Mouse (Mus musculus) brown adipose tissue, adult 24 weeks (tissue): ENCODE measurements around the gene Mettl16. TPM values are rescaled to one million over a fixed set of nuclear protein-coding genes. Genes with fewer than 3 reads are reported as not detected.

Source experiments
- H3K27ac ChIP-seq: fragments of 200-500 bp; replicated peaks from 2 replicates; pipeline ENCODE4 v1.5.1; 2012; ENCODE audit warnings: low read depth, mild to moderate bottlenecking, low read length
- H3K4me1 ChIP-seq: fragments of 200-500 bp; 2 replicates; pipeline ENCODE4 v1.6.1; 2012; ENCODE audit warnings: low read length, mixed read lengths; ENCODE audit not compliant: control insufficient read depth, insufficient read depth, insufficient read length
- H3K4me3 ChIP-seq: fragments of 200-500 bp; 2 replicates; pipeline ENCODE4 v1.5.1; 2012; ENCODE audit warnings: low read depth, mild to moderate bottlenecking, low read length, moderate library complexity; ENCODE audit not compliant: insufficient read depth
- polyA plus RNA-seq: library from polyadenylated mRNA; stranded (reverse); fragments of >200 nt; gene quantifications from 2 replicates; pipeline ENCODE4 v1.2.4, GENCODE M21; 2012; ENCODE audit not compliant: missing spikeins, insufficient read depth, insufficient read length

The Mettl16 gene
- polyA plus RNA-seq, 1 experiment, result 11.1 TPM

DNA sequence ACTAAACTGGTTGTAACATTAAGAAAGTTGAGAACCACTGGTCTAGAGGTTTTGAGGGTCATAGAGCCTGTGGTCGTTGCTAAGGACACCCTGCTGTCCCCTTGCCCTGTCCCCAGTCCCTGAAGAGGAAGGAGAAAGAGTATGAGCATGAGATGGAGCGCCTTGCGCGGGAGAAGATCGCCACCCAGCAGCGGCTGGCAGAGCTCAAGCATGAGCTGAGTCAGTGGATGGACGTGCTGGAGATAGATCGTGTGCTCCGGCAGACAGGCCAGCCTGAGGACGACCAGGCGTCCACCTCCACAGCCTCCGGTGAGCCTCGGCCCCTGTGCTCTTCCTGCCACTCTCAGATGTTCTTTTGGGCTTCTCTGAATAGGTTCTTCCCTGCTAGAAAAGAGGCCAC lies 71.4 kb downstream of the Mettl16 start:
- peaks cover 15% of the 10 kb centered on the region for H3K4me1 ChIP-seq
- no peak overlapping the region for H3K4me3 ChIP-seq
- no peak overlapping the region for H3K27ac ChIP-seq

DNA sequence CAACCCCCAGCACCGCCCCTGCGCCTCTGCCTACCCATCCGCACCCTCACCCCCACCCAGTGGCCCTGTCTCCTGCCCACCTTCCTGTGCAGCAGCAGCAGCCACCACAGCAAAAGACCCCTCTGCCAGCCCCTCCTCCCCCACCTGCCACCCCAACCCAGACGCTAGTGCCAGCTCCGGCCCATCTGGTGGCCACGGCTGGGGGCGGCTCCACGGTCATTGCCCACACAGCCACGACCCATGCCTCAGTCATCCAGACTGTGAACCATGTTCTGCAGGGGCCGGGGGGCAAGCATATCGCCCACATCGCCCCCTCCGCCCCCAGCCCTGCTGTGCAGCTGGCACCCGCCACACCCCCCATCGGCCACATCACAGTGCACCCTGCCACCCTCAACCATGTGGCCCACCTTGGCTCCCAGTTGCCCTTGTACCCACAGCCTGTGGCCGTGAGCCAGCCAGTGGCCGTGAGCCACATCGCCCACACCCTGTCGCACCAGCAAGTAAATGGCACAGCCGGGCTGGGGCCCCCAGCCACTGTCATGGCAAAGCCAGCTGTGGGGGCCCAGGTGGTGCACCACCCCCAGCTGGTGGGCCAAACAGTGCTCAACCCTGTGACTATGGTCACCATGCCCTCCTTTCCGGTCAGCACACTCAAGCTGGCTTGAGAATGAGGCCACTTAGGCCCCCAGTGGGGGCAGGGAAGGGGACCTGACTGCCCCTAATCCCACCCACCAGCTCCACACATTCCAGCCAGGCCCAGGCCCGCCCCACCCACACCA lies 72.2 kb downstream of the Mettl16 start:
- Histone ChIP-seq H3K27ac (0 out of 2 replicates have a peak overlapping the region, but pooled peaks have one; percentile 28), H3K4me3 (no peak overlapping the region), H3K4me1 (peaks cover 15% of the 10 kb centered on the region)

DNA sequence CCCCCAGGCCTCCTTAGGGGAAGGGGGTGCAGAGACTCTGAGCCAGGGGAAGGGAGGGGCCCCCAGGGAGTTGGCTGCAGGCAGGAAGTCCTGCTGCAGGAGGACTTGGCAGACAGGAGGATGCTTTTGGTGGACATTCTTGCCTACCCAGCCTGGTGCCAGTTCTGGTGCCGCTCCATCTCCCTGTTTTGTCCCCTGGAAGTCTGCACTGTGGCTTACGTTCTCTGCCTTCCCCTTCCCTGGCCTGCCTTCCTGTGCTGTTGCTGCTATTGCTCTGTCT lies 72.7 kb downstream of the Mettl16 start:
- H3K4me3 ChIP-seq, result no peak overlapping the region
- peaks cover 15% of the 10 kb centered on the region for H3K4me1 ChIP-seq
- no peak overlapping the region for H3K27ac ChIP-seq

DNA sequence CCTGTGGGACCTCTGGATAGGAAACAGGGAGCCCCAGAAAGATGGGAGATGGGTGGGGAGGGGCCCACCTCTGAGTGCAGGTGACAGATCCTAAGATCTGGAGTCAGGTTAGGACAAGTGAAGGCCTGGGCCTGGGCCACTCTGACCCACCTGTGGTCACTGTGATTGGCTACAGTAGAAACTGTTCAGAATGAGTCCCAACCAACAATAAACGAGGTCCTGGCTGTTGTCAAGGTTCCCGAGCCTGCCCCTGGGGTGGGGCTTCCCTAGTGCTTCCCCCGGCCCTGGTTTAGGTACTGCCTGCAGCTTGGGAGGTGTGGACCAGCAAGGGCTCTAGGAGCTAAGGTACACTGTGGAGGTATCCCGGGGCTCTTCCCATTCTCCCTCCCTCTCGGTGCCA lies 73.1 kb downstream of the Mettl16 start:
- Histone ChIP-seq H3K27ac (no peak overlapping the region), H3K4me3 (no peak overlapping the region)

GRCm38 (mm10) chr11:74845784-74846183 lies 75.2 kb downstream of the Mettl16 start:
- Histone ChIP-seq H3K27ac (no peak overlapping the region), H3K4me3 (no peak overlapping the region), H3K4me1 (peaks cover 9% of the 10 kb centered on the region; the same call in 1 of the 2 replicates)

More for the DNA sequence above, 73.1 kb downstream of the Mettl16 start:
- peaks cover 15% of the 10 kb centered on the region for H3K4me1 ChIP-seq

GRCm38 (mm10) chr11:74847919-74848521 lies 77.4 kb downstream of the Mettl16 start:
- H3K4me3 ChIP-seq, result no peak overlapping the region
- H3K4me1 ChIP-seq, result peaks cover 5% of the 10 kb centered on the region; the same call in 1 of the 2 replicates
- H3K27ac ChIP-seq, result no peak overlapping the region

- no peaks in the 10 kb centered on the region for H3K4me1 ChIP-seq
- no peak overlapping the region for H3K4me3 ChIP-seq
Observed at GRCm38 (mm10) chr11:74850998-74851661, 80.5 kb downstream of the Mettl16 start.

DNA sequence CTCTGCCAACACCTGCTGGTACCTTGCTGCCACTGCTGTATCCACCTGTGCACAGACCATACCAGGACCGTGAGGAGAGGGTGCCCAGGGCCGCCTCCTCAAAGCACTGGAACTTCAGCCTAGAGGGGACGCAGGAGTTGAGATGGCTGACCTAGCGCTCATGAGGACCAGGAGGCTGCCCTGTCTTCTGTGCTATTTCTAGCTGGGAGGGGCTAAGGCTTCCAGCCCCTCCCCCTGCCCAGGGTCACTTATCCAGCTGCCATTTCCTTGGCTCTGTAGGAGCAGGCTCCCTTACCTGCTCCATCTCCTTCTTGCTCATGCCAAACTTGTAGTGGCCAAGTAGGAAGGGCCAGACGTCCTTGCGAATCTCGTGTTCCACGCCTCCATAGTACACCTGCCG lies 87.1 kb downstream of the Mettl16 start:
- no peak overlapping the region for H3K27ac ChIP-seq
- no peaks in the 10 kb centered on the region for H3K4me1 ChIP-seq
- H3K4me3 ChIP-seq, result no peak overlapping the region

More at GRCm38 (mm10) chr11:74850998-74851661, 80.5 kb downstream of the Mettl16 start:
- no peak overlapping the region for H3K27ac ChIP-seq

GRCm38 (mm10) chr11:74862129-74862528 lies 91.5 kb downstream of the Mettl16 start:
- H3K27ac ChIP-seq, result no peak overlapping the region

GRCm38 (mm10) chr11:74863471-74863870 lies 92.8 kb downstream of the Mettl16 start:
- Histone ChIP-seq H3K4me3 (no peak overlapping the region), H3K4me1 (0 out of 2 replicates have a peak, but pooled peaks cover 4% of the 10 kb centered on the region), H3K27ac (no peak overlapping the region)

More at GRCm38 (mm10) chr11:74862129-74862528, 91.5 kb downstream of the Mettl16 start:
- no peak overlapping the region for H3K4me3 ChIP-seq
- 0 out of 2 replicates have a peak, but pooled peaks cover 3% of the 10 kb centered on the region for H3K4me1 ChIP-seq

- 0 out of 2 replicates have a peak, but pooled peaks cover 4% of the 10 kb centered on the region for H3K4me1 ChIP-seq
- H3K4me3 ChIP-seq, result no peak overlapping the region
- no peak overlapping the region for H3K27ac ChIP-seq
Observed at GRCm38 (mm10) chr11:74864421-74864820, 93.8 kb downstream of the Mettl16 start.

- Histone ChIP-seq H3K27ac (no peak overlapping the region), H3K4me1 (peaks cover 4% of the 10 kb centered on the region; the same call in 1 of the 2 replicates), H3K4me3 (no peak overlapping the region)
Observed at GRCm38 (mm10) chr11:74865252-74865651, 94.6 kb downstream of the Mettl16 start.

DNA sequence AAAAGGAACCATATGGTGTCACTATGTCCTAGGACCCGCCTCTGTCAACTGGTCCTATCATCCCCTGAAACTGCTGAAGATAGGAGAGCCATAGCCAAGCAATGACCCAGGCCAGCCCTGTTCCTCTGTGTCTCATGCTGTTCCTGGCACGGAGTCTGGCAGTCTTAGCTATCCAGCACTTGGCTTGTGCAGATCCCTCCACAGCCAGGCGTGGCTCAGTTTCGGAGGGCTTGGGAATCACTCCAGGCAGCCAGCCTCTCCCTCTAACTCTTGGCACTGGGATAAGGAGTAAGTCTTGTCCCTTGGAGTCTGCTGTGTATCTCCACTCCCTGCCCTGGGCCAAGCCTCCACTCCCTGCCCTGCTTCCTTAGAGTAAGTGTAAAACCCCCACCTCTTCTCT lies 96.0 kb downstream of the Mettl16 start:
- Histone ChIP-seq H3K4me1 (peaks cover 9% of the 10 kb centered on the region; the same call in 1 of the 2 replicates), H3K27ac (0 out of 2 replicates have a peak overlapping the region, but pooled peaks have one; percentile 9), H3K4me3 (no peak overlapping the region)

- 0 out of 2 replicates have a peak overlapping the region, but pooled peaks have one; percentile 32 for H3K27ac ChIP-seq
- H3K4me3 ChIP-seq, result no peak overlapping the region
- H3K4me1 ChIP-seq, result peaks cover 9% of the 10 kb centered on the region; the same call in 1 of the 2 replicates
Observed at GRCm38 (mm10) chr11:74867181-74867580, 96.6 kb downstream of the Mettl16 start.

DNA sequence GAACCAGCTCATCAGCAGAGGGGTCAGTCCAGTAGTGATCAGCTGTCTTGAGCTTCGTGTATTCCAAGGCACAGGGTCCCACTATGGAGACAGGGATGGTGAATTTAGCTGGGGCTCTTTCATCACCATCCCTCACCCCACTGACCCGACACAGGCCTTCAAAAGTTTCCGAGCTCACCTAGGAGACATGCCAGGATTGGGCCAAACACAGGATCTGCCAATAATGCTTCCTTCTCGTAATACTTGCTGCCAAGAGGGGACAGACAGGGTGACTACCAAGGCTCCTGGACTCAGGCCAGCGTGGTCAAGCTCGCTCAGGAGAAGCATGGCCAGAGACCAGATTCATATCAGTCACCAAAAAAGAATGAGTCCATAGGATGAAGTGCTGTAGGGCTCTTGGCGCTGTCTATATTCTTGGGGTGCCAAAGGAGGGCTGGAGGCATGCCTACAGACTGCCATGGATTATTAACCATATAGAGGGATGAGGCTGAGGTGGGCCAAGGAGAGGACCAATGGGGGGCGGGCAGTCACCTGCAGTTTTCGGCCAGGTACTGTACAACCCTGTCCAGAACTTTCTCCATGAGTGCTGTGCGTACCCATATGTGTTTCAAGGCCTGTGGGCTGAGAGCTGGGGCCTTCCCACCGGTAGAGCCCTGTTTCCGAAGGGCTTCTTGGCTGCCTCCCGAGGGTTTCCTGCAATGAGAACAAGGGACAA lies 97.6 kb downstream of the Mettl16 start:
- no peak overlapping the region for H3K4me3 ChIP-seq
- no peak overlapping the region for H3K27ac ChIP-seq
- peaks cover 9% of the 10 kb centered on the region; the same call in 1 of the 2 replicates for H3K4me1 ChIP-seq
